Mouse (Mus musculus) hindbrain, embryonic 11.5 days (tissue): ENCODE results near the gene Ankrd61. TPM values are rescaled to one million over a fixed set of nuclear protein-coding genes. Genes with fewer than 3 reads are reported as not detected.

ENCODE experiments used
- ATAC-seq: fragments of 200-750 bp; cut with Nextera tagmentation; 2 replicates; pipeline ENCODE4 v1.8.0; 2017; ENCODE audit warnings: mild to moderate bottlenecking, moderate TSS enrichment, moderate library complexity; ENCODE audit not compliant: low FRiP score
- DNase-seq: peaks from one replicate; pipeline ENCODE4 v3.0.0-alpha.2; 2015; ENCODE audit warnings: low spot score
- H3K27ac ChIP-seq: fragments of 300-500 bp; sonication (generic); 2 replicates; pipeline ENCODE4 v1.5.1; 2014; ENCODE audit warnings: mild to moderate bottlenecking, low read depth, low read length
- H3K27me3 ChIP-seq: fragments of 300-500 bp; sonication (generic); 2 replicates; pipeline ENCODE4 v1.6.1; 2014; ENCODE audit warnings: mild to moderate bottlenecking, low read length, moderate library complexity, mixed read lengths; ENCODE audit not compliant: control insufficient read depth, insufficient read depth
- H3K36me3 ChIP-seq: fragments of 300-500 bp; sonication (generic); 2 replicates; pipeline ENCODE4 v1.6.1; 2014; ENCODE audit warnings: mild to moderate bottlenecking, low read length, moderate library complexity, mixed read lengths; ENCODE audit not compliant: control insufficient read depth, insufficient read depth
- H3K4me1 ChIP-seq: fragments of 300-500 bp; sonication (generic); replicated peaks from 2 replicates; pipeline ENCODE4 v1.6.1; 2014; ENCODE audit warnings: low read length, mixed read lengths; ENCODE audit not compliant: control insufficient read depth, insufficient read depth
- H3K4me2 ChIP-seq: fragments of 300-500 bp; sonication (generic); replicated peaks from 2 replicates; pipeline ENCODE4 v1.6.1; 2014; ENCODE audit warnings: mild to moderate bottlenecking, low read depth, low read length
- H3K4me3 ChIP-seq: fragments of 300-500 bp; sonication (generic); 2 replicates; pipeline ENCODE4 v1.5.1; 2014; ENCODE audit warnings: low read depth, low read length
- H3K9ac ChIP-seq: fragments of 300-500 bp; sonication (generic); 2 replicates; pipeline ENCODE4 v1.6.1; 2014; ENCODE audit warnings: low read depth, low read length
- H3K9me3 ChIP-seq: fragments of 300-500 bp; sonication (generic); 2 replicates; pipeline ENCODE4 v1.6.1; 2016; ENCODE audit warnings: low read length; ENCODE audit not compliant: control insufficient read depth
- WGBS: fragments of 180-500 bp; shearing (Covaris S2); extraction: QIAGEN DNeasy Blood & Tissue Kit; methylation state at CpG from one replicate; pipeline ENCODE4 v1.1.7; 2014; 5-methylcytosine and 5-hydroxymethylcytosine counted together
- polyA plus RNA-seq: library from polyadenylated mRNA; unstranded; fragments of >200 nt; fragmentation: Nextera tagmentation; extraction: Ambion mirVana; gene quantifications from 2 replicates; pipeline ENCODE4 v1.2.1, GENCODE M21; 2014

Gene Ankrd61
- 0.38 and 0.40 TPM in 2 replicates for polyA plus RNA-seq

GRCm38 (mm10) chr5:143897635-143898330, at the start of gene Ankrd61:
TSS of gene Ankrd61 (minus strand) at chr5:143897685.
- no peak within 1 kb of the TSS for H3K9ac ChIP-seq
- ATAC-seq (no peak), DNase-seq (no peak)
- H3K36me3 ChIP-seq = peaks cover 9% of the 10 kb centered on the region
- no peaks in the 10 kb centered on the region for H3K4me1 ChIP-seq
- no peak within 1 kb of the TSS for H3K27ac ChIP-seq
- no peaks in the 10 kb centered on the region for H3K9me3 ChIP-seq
- no peaks in the 10 kb centered on the region for H3K27me3 ChIP-seq
- H3K4me3 ChIP-seq = no peak within 1 kb of the TSS
- WGBS = 90% methylated on average over 14 of the region's 14 CpGs
- H3K4me2 ChIP-seq = no peak within 1 kb of the TSS

- DNase-seq = no peak
- no peak overlapping the region for H3K9ac ChIP-seq
- H3K4me3 ChIP-seq = no peak overlapping the region
- no peaks in the 10 kb centered on the region for H3K36me3 ChIP-seq
- ATAC-seq = no peak
- H3K4me2 ChIP-seq = no peak overlapping the region
- H3K9me3 ChIP-seq = no peaks in the 10 kb centered on the region
- WGBS = 87% methylated on average over 14 of the region's 14 CpGs
- no peak overlapping the region for H3K27ac ChIP-seq
- no peaks in the 10 kb centered on the region for H3K27me3 ChIP-seq
- no peaks in the 10 kb centered on the region for H3K4me1 ChIP-seq
Observed at GRCm38 (mm10) chr5:143943231-143944125, 46.0 kb upstream of the Ankrd61 start.

- H3K9ac ChIP-seq = no peak overlapping the region
- H3K27me3 ChIP-seq = no peaks in the 10 kb centered on the region
- 19% methylated on average over 10 of the region's 10 CpGs for WGBS
- H3K9me3 ChIP-seq = no peaks in the 10 kb centered on the region
- H3K4me2 ChIP-seq = no peak overlapping the region
- no peak for DNase-seq
- H3K4me3 ChIP-seq = no peak overlapping the region
- no peaks in the 10 kb centered on the region for H3K4me1 ChIP-seq
- H3K36me3 ChIP-seq = no peaks in the 10 kb centered on the region
- no peak overlapping the region for H3K27ac ChIP-seq
- ATAC-seq = no peak
Observed at GRCm38 (mm10) chr5:143941588-143941987, 44.1 kb upstream of the Ankrd61 start.

GRCm38 (mm10) chr5:143936156-143936555, 38.7 kb upstream of the Ankrd61 start:
- H3K4me2 ChIP-seq = no peak overlapping the region
- WGBS = 86% methylated on average over 9 of the region's 9 CpGs
- DNase-seq (no peak), ATAC-seq (no peak)
- no peaks in the 10 kb centered on the region for H3K36me3 ChIP-seq
- H3K4me1 ChIP-seq = no peaks in the 10 kb centered on the region
- H3K27ac ChIP-seq = no peak overlapping the region
- no peaks in the 10 kb centered on the region for H3K27me3 ChIP-seq
- H3K4me3 ChIP-seq = no peak overlapping the region
- no peak overlapping the region for H3K9ac ChIP-seq
- H3K9me3 ChIP-seq = no peaks in the 10 kb centered on the region

GRCm38 (mm10) chr5:143933875-143934274, 36.4 kb upstream of the Ankrd61 start:
- 93% methylated on average over 1 of the region's 1 CpGs for WGBS
- H3K4me1 ChIP-seq = no peaks in the 10 kb centered on the region
- H3K27ac ChIP-seq = no peak overlapping the region
- ATAC-seq = no peak
- no peaks in the 10 kb centered on the region for H3K9me3 ChIP-seq
- DNase-seq = no peak
- H3K36me3 ChIP-seq = peaks cover 4% of the 10 kb centered on the region; the same call in 1 of the 2 replicates
- H3K9ac ChIP-seq = no peak overlapping the region
- H3K4me3 ChIP-seq = no peak overlapping the region
- H3K27me3 ChIP-seq = no peaks in the 10 kb centered on the region
- no peak overlapping the region for H3K4me2 ChIP-seq

- Histone ChIP-seq H3K4me3 (no peak overlapping the region), H3K27me3 (no peaks in the 10 kb centered on the region), H3K27ac (no peak overlapping the region), H3K4me2 (no peak overlapping the region), H3K36me3 (peaks cover 4% of the 10 kb centered on the region; the same call in 1 of the 2 replicates), H3K9ac (no peak overlapping the region), H3K4me1 (no peaks in the 10 kb centered on the region), H3K9me3 (no peaks in the 10 kb centered on the region)
- WGBS = 90% methylated on average over 11 of the region's 11 CpGs
- DNase-seq (no peak), ATAC-seq (no peak)
Observed at GRCm38 (mm10) chr5:143933414-143933813, 35.9 kb upstream of the Ankrd61 start.

- H3K9ac ChIP-seq = no peak within 1 kb of the TSS
- no peaks in the 10 kb centered on the region for H3K4me1 ChIP-seq
- no peaks in the 10 kb centered on the region for H3K27me3 ChIP-seq
- H3K4me3 ChIP-seq = no peak within 1 kb of the TSS
- ATAC-seq (no peak), DNase-seq (peak; percentile 52)
- H3K9me3 ChIP-seq = no peaks in the 10 kb centered on the region
- H3K27ac ChIP-seq = no peak within 1 kb of the TSS
- peaks cover 4% of the 10 kb centered on the region; the same call in 1 of the 2 replicates for H3K36me3 ChIP-seq
- 14% methylated on average over 8 of the region's 8 CpGs for WGBS
- no peak within 1 kb of the TSS; the same call in 1 of the 2 replicates for H3K4me2 ChIP-seq
Observed at GRCm38 (mm10) chr5:143932831-143933230, 35.3 kb upstream of the Ankrd61 start, which contains the start of gene Rsph10b. TSS of gene Rsph10b (plus strand) at chr5:143933035.

- H3K27me3 ChIP-seq = no peaks in the 10 kb centered on the region
- no peak overlapping the region for H3K9ac ChIP-seq
- no peaks in the 10 kb centered on the region for H3K4me1 ChIP-seq
- no peak overlapping the region for H3K4me3 ChIP-seq
- WGBS = 89% methylated on average over 6 of the region's 6 CpGs
- ATAC-seq = no peak
- H3K27ac ChIP-seq = no peak overlapping the region
- H3K36me3 ChIP-seq = peaks cover 4% of the 10 kb centered on the region; the same call in 1 of the 2 replicates
- H3K9me3 ChIP-seq = no peaks in the 10 kb centered on the region
- no peak for DNase-seq
- no peak overlapping the region for H3K4me2 ChIP-seq
Observed at GRCm38 (mm10) chr5:143931863-143932580, 34.5 kb upstream of the Ankrd61 start.
